Mouse (Mus musculus) heart, adult 2 months (tissue): Measurements from ENCODE around the gene Spin4.

Experiments
- CTCF ChIP-seq: fragments of 200-600 bp; IDR thresholded peaks from 2 replicates; pipeline ENCODE4 v1.8.1; 2022; ENCODE audit warnings: antibody characterized with exemption, mild to moderate bottlenecking, moderate library complexity
- EP300 ChIP-seq: fragments of 200-500 bp; IDR thresholded peaks from 2 replicates; pipeline ENCODE4 v1.6.1; 2011; ENCODE audit warnings: low read depth, low read length, control low read depth; ENCODE audit not compliant: insufficient read depth
- POLR2A ChIP-seq: fragments of 200-500 bp; IDR thresholded peaks from 2 replicates; pipeline ENCODE4 v1.6.1; 2011; ENCODE audit warnings: mild to moderate bottlenecking, low read depth, low read length, control low read depth; ENCODE audit not compliant: insufficient read depth

- no peak for TF ChIP-seq CTCF
- no peak for TF ChIP-seq EP300
- no peak for TF ChIP-seq POLR2A
These were observed 35.6 kb downstream of the Spin4 start for GRCm38 (mm10) chrX:94990903-94991302.
